Mouse (Mus musculus): ENCODE measurements around the gene Gm9046.
"Not testable (repeated sequence)": the region's sequence is repeated elsewhere in the genome, so short reads cannot be mapped to it uniquely, and the experiment has no call there.

The Gm9046 gene

GRCm38 (mm10) chr10:118343155-118343554 is at the start of gene Gm9046:
Gene Gm9046 (minus strand): TSS chr10:118343255.
- DNase-seq (ENCODE audit: low spot score in 2 of 2): not testable (repeated sequence)

DNA sequence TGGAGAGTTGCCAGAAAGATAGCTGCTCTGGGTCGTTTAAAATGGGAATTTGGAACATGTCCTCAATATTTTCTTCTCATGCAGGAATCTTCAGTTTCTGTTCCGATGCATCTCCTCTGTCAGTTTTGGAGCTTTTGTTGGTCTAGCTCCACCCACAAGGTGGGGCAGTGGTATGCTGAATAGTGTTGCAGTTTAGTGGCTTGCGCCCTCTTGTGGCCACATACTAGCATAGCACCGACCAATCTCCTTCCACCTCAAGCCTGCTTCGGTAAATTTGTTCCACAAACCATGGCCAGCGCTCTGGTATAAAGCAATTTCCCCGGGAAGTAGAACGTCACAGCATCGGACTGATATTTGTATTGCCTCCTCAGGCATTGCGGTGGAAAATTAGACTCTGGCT is 27.4 kb upstream of the Gm9046 start:
- peak; percentile 74 to 78 for DNase-seq (ENCODE audit: low spot score in 2 of 2)

- no peak for DNase-seq (ENCODE audit: low spot score in 2 of 2)
Measured at GRCm38 (mm10) chr10:118369518-118369917, 26.5 kb upstream of the Gm9046 start.

DNA sequence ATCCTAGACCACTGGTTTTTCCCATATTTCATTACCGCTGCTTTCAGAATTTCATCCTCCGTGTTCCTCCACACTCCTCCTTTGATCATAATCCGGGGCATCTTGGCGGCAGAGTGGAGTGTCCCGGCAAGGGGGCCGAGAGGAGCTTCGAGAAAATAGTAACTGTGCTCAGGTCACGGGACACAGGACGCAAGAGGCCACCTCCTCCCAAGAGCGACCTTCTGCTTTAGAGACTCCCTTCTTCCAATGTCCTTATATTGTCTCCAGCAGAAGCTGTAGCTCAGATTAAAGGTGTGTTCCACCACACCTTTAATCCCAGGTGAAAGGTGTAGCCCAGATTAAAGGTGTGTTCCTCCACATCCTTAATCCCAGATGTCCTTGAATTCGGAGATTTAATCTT is 10.9 kb upstream of the Gm9046 start, which contains the start of gene Gm9049:
TSS of gene Gm9049 (minus strand) at position 101 of the 400 bp plus-strand sequence.
- DNase-seq (ENCODE audit: low spot score in 2 of 2): not testable (repeated sequence)

GRCm38 (mm10) chr10:118348579-118348978 is 5.5 kb upstream of the Gm9046 start, which contains the start of gene Gm9048:
Gene Gm9048 (minus strand): TSS chr10:118348679.
- DNase-seq (ENCODE audit: low spot score in 2 of 2): not testable (repeated sequence)

DNA sequence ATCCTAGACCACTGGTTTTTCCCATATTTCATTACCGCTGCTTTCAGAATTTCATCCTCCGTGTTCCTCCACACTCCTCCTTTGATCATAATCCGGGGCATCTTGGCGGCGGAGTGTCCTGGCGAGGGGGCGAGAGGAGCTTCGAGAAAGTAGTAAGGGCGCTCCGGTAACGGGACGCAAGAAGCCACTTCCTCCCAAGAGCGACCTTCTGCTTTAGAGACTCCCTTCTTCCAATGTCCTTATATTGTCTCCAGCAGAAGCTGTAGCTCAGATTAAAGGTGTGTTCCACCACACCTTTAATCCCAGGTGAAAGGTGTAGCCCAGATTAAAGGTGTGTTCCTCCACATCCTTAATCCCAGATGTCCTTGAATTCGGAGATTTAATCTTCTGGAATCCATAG is 5.3 kb downstream of the Gm9046 start, which contains the start of gene Gm9045:
TSS of gene Gm9045 (minus strand) at position 101 of the 400 bp plus-strand sequence.
- DNase-seq (ENCODE audit: low spot score in 2 of 2): not testable (repeated sequence)

GRCm38 (mm10) chr10:118332308-118332707 is 10.7 kb downstream of the Gm9046 start, which contains the start of gene Gm9044:
Gene Gm9044 (minus strand): TSS chr10:118332408.
- not testable (repeated sequence) for DNase-seq (ENCODE audit: low spot score in 2 of 2)

DNA sequence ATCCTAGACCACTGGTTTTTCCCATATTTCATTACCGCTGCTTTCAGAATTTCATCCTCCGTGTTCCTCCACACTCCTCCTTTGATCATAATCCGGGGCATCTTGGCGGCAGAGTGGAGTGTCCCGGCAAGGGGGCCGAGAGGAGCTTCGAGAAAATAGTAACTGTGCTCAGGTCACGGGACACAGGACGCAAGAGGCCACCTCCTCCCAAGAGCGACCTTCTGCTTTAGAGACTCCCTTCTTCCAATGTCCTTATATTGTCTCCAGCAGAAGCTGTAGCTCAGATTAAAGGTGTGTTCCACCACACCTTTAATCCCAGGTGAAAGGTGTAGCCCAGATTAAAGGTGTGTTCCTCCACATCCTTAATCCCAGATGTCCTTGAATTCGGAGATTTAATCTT is 16.2 kb downstream of the Gm9046 start, which contains the start of gene Gm9040:
TSS of gene Gm9040 (minus strand) at position 101 of the 400 bp plus-strand sequence.
- DNase-seq (ENCODE audit: low spot score in 2 of 2): not testable (repeated sequence)

- DNase-seq (ENCODE audit: low spot score in 2 of 2): no peak
Measured at GRCm38 (mm10) chr10:118319024-118319423, 24.0 kb downstream of the Gm9046 start.

DNA sequence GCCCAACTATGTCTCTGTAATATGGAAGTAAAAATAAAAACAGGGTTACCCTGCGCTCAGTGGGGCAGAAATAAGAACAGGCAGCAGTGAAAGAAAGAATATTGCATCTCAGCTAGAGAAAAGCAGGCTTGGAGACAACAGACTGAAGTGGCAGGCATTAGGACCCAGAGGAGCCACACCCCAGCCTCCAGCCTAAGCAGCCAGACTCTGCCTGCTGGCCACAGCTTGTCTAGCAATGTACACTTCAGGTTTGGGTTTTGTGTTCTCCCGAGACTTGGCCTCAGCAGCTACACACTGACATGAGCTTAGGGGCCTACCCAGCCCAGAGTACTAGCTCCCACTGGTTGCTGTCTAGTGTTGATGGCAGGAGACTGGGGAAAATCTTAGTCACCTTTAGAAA is 40.9 kb downstream of the Gm9046 start:
- DNase-seq (ENCODE audit: low spot score in 2 of 2): not testable (repeated sequence)

- no peak for DNase-seq (ENCODE audit: low spot score in 2 of 2)
Measured at GRCm38 (mm10) chr10:118294938-118295337, 48.1 kb downstream of the Gm9046 start, which contains the start of gene Iltifb. Gene Iltifb (minus strand): TSS chr10:118295038.
